Mouse (Mus musculus) heart, embryonic 12.5 days (tissue): ENCODE measurements around the gene Map3k5. TPM values are rescaled to one million over a fixed set of nuclear protein-coding genes. Genes with fewer than 3 reads are reported as not detected.

ENCODE experiments used
- ATAC-seq: fragments of 200-750 bp; cut with Nextera tagmentation; 2 replicates; pipeline ENCODE4 v1.8.0; 2017; ENCODE audit warnings: moderate TSS enrichment, moderate library complexity; ENCODE audit not compliant: insufficient number of reproducible peaks, low FRiP score
- H3K27ac ChIP-seq: fragments of 300-500 bp; sonication (generic); 2 replicates; pipeline ENCODE4 v1.5.1; 2016; ENCODE audit warnings: mild to moderate bottlenecking, moderate library complexity; ENCODE audit not compliant: poor library complexity, severe bottlenecking
- H3K27me3 ChIP-seq: fragments of 300-500 bp; sonication (generic); replicated peaks from 2 replicates; pipeline ENCODE4 v1.6.1; 2016; ENCODE audit warnings: mild to moderate bottlenecking, moderate library complexity
- H3K36me3 ChIP-seq: fragments of 300-500 bp; sonication (generic); 2 replicates; pipeline ENCODE4 v1.6.1; 2016; ENCODE audit warnings: mild to moderate bottlenecking, moderate library complexity
- H3K4me1 ChIP-seq: fragments of 300-500 bp; sonication (generic); replicated peaks from 2 replicates; pipeline ENCODE4 v1.6.1; 2016; ENCODE audit warnings: mild to moderate bottlenecking
- H3K4me2 ChIP-seq: fragments of 300-500 bp; sonication (generic); 2 replicates; pipeline ENCODE4 v1.6.1; 2016; ENCODE audit warnings: mild to moderate bottlenecking, moderate library complexity
- H3K4me3 ChIP-seq: fragments of 300-500 bp; sonication (generic); 2 replicates; pipeline ENCODE4 v1.5.1; 2016; ENCODE audit warnings: mild to moderate bottlenecking
- H3K9ac ChIP-seq: fragments of 300-500 bp; sonication (generic); 2 replicates; pipeline ENCODE4 v1.6.1; 2016; ENCODE audit warnings: mild to moderate bottlenecking, moderate library complexity
- H3K9me3 ChIP-seq: fragments of 300-500 bp; sonication (generic); replicated peaks from 2 replicates; pipeline ENCODE4 v1.6.1; 2016; ENCODE audit warnings: mild to moderate bottlenecking, moderate library complexity
- WGBS: fragments of 180-500 bp; shearing (Covaris S2); methylation state at CpG from one replicate; pipeline ENCODE4 v1.1.7; 2016; 5-methylcytosine and 5-hydroxymethylcytosine counted together
- polyA plus RNA-seq: library from polyadenylated mRNA; unstranded; fragments of >200 nt; fragmentation: Nextera tagmentation; extraction: Ambion mirVana; gene quantifications from 2 replicates; pipeline ENCODE4 v1.2.1, GENCODE M21; 2016

Gene Map3k5
- polyA plus RNA-seq, 1 experiment from 2014 or later: 4.8 TPM

DNA sequence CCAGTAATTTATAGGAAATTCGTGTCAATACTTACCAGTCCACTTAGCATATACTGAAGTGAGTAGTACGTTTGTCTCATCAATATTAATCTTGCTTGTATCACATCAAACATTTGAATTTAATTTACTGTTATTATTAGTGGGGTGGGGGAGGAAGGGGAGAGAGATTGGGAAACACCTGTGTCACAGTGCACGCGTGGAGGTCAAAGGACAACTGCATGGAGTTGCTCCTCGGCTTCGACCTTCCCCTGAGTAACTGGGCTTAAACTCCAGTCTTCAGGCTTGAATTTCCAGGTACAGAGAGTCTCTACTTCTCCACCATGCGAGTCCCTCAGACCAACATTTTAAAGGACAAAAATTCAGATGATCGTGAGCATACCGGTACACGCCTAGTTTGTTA is 13.2 kb downstream of the Map3k5 start:
- H3K4me2 ChIP-seq: no peak overlapping the region
- 90% methylated on average over 10 of the region's 10 CpGs for WGBS
- H3K4me1 ChIP-seq: 0 out of 2 replicates have a peak, but pooled peaks cover 8% of the 10 kb centered on the region
- no peaks in the 10 kb centered on the region for H3K9me3 ChIP-seq
- no peaks in the 10 kb centered on the region for H3K27me3 ChIP-seq
- H3K4me3 ChIP-seq: no peak overlapping the region
- H3K9ac ChIP-seq: no peak overlapping the region
- H3K36me3 ChIP-seq: no peaks in the 10 kb centered on the region
- H3K27ac ChIP-seq: no peak overlapping the region
- no peak for ATAC-seq

DNA sequence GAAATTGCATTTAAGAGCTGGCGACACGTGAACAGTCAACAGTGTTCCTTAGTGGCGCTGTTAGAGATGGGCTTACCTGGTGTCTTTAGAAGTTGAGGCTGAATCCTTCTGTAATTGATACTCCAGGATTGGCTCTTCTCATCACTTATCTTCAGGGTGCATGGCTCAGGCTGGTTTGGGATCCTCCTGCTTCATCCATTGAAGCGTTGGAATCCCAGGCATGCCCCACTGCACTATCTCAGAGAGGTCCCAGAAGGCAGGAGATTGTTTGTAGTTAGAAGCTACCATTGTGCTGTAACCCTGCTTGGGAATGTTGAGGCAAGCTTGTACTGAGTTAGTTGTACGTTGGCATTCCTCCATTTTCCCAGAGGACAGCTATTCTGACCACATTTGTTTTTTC is 13.6 kb downstream of the Map3k5 start:
- H3K27me3 ChIP-seq: no peaks in the 10 kb centered on the region
- H3K9ac ChIP-seq: no peak overlapping the region
- H3K4me3 ChIP-seq: no peak overlapping the region
- no peaks in the 10 kb centered on the region for H3K9me3 ChIP-seq
- H3K27ac ChIP-seq: no peak overlapping the region
- no peak for ATAC-seq
- H3K4me1 ChIP-seq: peaks cover 11% of the 10 kb centered on the region
- H3K36me3 ChIP-seq: no peaks in the 10 kb centered on the region
- 91% methylated on average over 5 of the region's 5 CpGs for WGBS
- no peak overlapping the region for H3K4me2 ChIP-seq

DNA sequence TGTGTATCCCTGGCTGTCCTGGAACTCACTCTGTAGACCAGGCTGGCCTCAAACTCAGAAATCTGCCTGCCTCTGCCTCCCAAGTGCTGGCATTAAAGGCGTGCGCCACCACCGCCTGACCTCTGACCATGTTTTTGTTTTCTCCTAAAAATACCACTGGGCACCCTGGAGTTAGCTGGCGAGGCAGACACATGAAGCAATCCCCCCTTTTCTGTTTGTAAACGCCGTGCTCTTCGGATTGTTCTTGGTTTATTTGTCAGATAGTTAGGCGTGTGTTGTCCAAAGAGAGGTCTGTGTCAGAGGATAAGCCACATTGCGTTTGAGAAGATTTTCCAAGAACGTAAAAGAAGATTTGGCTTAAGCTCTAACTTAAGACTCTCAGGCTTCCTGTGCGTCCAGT is 14.1 kb downstream of the Map3k5 start:
- H3K9ac ChIP-seq: no peak overlapping the region
- H3K9me3 ChIP-seq: no peaks in the 10 kb centered on the region
- H3K4me3 ChIP-seq: no peak overlapping the region
- ATAC-seq: no peak
- WGBS: 88% methylated on average over 11 of the region's 11 CpGs
- H3K4me2 ChIP-seq: no peak overlapping the region
- H3K27me3 ChIP-seq: no peaks in the 10 kb centered on the region
- H3K27ac ChIP-seq: no peak overlapping the region
- H3K36me3 ChIP-seq: no peaks in the 10 kb centered on the region
- H3K4me1 ChIP-seq: peaks cover 15% of the 10 kb centered on the region

DNA sequence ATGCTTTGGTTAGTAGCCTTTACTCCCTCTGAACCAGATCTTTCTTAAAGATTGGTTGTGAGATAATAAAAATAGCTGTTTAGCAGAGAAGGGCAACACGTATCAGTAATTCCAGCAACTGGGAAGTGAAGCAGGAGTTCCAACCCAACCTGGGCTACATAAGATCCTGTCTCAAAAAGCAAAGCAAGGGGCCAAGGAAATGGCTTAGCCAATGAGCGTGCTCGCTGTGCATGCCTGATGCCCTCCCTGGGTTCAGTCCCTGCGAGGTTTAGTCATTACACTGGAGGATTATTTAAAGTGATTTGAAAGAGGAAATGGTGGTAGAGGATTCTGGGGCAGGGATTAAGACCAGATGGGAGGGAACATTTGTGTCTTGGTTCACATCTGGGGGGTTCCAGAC is 14.8 kb downstream of the Map3k5 start:
- no peaks in the 10 kb centered on the region for H3K9me3 ChIP-seq
- H3K9ac ChIP-seq: no peak overlapping the region
- H3K27me3 ChIP-seq: no peaks in the 10 kb centered on the region
- no peaks in the 10 kb centered on the region for H3K36me3 ChIP-seq
- H3K4me1 ChIP-seq: peaks cover 18% of the 10 kb centered on the region
- no peak overlapping the region for H3K27ac ChIP-seq
- no peak for ATAC-seq
- no peak overlapping the region for H3K4me2 ChIP-seq
- 82% methylated on average over 4 of the region's 4 CpGs for WGBS
- no peak overlapping the region for H3K4me3 ChIP-seq

DNA sequence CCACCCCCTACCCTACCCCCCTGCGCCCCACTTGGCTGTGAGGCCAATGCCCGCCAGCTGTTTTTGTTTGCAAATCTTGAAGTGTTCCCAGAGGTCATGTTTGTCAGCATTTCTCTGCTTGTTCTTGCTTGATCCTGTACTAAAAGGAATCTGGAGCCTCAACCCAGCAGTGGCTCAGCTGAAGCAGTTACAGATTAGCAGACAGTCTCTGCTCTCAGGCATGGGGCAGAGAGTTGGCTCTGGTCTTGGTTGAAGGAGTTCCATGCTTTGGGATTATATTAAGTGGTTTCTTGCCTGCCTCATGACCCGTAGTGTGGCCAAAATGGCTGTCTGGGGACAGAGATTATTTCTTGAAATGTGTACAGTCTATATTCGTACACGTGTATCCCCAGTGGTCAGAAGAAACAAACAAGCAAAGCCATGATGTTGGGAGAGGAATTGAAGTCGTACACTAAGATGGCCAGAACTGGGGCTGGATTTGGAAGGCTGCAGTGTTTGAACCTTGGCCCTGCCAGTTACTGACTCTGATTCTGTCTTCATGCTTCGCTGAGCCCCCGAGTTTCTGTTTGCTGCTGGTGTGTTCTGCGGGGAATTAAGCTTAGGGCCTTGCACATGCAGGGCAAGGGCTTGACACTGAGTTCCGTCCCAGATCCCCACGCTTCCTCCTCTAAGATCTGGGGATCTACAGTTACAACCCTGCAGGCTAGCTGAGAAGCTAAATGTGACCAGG is 18.9 kb downstream of the Map3k5 start:
- ATAC-seq: no peak
- Histone ChIP-seq H3K4me2 (no peak overlapping the region), H3K9me3 (no peaks in the 10 kb centered on the region), H3K36me3 (no peaks in the 10 kb centered on the region), H3K9ac (no peak overlapping the region), H3K4me1 (peaks cover 55% of the 10 kb centered on the region), H3K27ac (no peak overlapping the region), H3K27me3 (0 out of 2 replicates have a peak, but pooled peaks cover 3% of the 10 kb centered on the region), H3K4me3 (no peak overlapping the region)
- WGBS: 83% methylated on average over 11 of the region's 11 CpGs

DNA sequence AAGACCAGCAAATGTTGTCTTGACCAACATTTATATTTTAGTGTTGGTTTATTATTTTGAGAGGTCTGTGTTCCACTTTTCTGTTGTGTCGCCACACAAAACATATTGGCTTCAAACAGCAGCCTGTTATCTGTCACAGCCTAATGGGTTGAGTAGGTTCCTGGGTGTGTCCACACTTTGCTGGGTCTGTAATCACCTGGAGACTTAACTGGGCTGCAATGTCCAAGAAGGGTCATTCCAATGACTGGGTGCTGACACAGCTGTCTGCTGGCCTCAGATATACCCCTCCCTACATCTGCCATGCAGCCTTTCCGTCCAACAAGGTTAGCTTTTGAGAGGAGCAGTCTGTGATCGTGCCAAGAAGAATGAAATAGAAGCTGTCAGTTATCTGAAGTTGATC is 20.3 kb downstream of the Map3k5 start:
- H3K9ac ChIP-seq: no peak overlapping the region
- no peak overlapping the region for H3K4me2 ChIP-seq
- H3K27me3 ChIP-seq: 0 out of 2 replicates have a peak, but pooled peaks cover 3% of the 10 kb centered on the region
- no peaks in the 10 kb centered on the region for H3K9me3 ChIP-seq
- ATAC-seq: no peak
- peaks cover 47% of the 10 kb centered on the region for H3K4me1 ChIP-seq
- 51% methylated on average over 3 of the region's 3 CpGs for WGBS
- H3K4me3 ChIP-seq: no peak overlapping the region
- H3K27ac ChIP-seq: no peak overlapping the region
- H3K36me3 ChIP-seq: no peaks in the 10 kb centered on the region

GRCm38 (mm10) chr10:19955817-19956216 is 21.5 kb downstream of the Map3k5 start:
- 74% methylated on average over 6 of the region's 6 CpGs for WGBS
- Histone ChIP-seq H3K4me1 (peaks cover 47% of the 10 kb centered on the region), H3K27ac (no peak overlapping the region), H3K36me3 (no peaks in the 10 kb centered on the region), H3K4me3 (no peak overlapping the region), H3K27me3 (0 out of 2 replicates have a peak, but pooled peaks cover 3% of the 10 kb centered on the region), H3K4me2 (no peak overlapping the region), H3K9ac (no peak overlapping the region), H3K9me3 (no peaks in the 10 kb centered on the region)
- no peak for ATAC-seq

DNA sequence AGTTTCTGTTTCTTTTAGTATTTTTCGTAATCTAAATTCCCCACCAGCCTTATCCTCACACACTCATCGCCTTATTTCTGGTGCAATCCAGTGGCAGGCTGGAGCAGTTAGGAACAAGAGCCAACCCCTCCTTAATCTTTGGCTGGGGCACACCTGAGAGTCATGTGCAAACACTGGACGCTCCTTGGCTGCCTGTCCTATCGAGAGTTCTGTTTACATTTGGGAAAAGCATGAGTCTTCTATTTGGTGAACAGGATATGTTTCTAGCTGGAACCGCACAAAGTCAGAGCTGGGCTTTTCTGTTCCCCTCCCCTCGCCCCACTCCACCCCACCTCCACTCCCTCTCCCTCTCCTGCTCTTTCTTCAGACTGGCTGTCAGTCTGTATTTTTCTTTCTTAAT is 22.5 kb downstream of the Map3k5 start:
- H3K4me2 ChIP-seq: 0 out of 2 replicates have a peak overlapping the region, but pooled peaks have one; percentile 5
- H3K27ac ChIP-seq: no peak overlapping the region
- WGBS: 42% methylated on average over 6 of the region's 6 CpGs
- H3K4me3 ChIP-seq: no peak overlapping the region
- no peaks in the 10 kb centered on the region for H3K36me3 ChIP-seq
- peaks cover 47% of the 10 kb centered on the region for H3K4me1 ChIP-seq
- no peak overlapping the region for H3K9ac ChIP-seq
- H3K9me3 ChIP-seq: no peaks in the 10 kb centered on the region
- H3K27me3 ChIP-seq: 0 out of 2 replicates have a peak, but pooled peaks cover 3% of the 10 kb centered on the region
- no peak for ATAC-seq

DNA sequence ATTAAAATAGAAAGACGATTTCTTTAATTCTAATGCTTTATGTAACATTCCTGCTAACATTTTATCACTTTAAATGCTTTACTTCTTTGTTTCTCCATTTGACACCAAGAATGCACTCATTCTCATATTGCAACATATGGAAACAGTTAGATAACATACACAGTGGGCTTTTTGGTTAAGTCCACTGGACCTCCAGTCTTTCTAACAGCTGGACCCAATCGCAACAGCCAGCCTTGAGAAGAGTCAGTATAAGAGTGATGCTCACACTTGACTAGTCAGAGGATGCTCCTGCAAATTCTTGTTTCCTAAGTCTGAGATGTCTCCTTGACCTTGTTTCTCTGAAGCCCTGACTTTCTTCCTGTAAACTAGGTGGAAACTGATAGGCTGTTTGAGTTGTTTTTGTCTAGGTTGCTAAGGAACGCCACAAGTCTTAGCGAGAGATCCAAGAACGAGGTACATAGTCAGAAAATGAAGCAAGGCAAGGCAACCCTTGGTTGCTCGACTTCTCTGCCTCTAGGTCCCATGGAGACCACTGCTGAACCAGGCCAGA is 26.6 kb downstream of the Map3k5 start:
- 76% methylated on average over 6 of the region's 6 CpGs for WGBS
- H3K9ac ChIP-seq: no peak overlapping the region
- H3K4me2 ChIP-seq: no peak overlapping the region
- no peak overlapping the region for H3K27ac ChIP-seq
- ATAC-seq: no peak
- peaks cover 32% of the 10 kb centered on the region for H3K4me1 ChIP-seq
- H3K27me3 ChIP-seq: no peaks in the 10 kb centered on the region
- H3K9me3 ChIP-seq: no peaks in the 10 kb centered on the region
- H3K36me3 ChIP-seq: no peaks in the 10 kb centered on the region
- no peak overlapping the region for H3K4me3 ChIP-seq

GRCm38 (mm10) chr10:19962746-19963145 is 28.5 kb downstream of the Map3k5 start:
- no peak for ATAC-seq
- 61% methylated on average over 4 of the region's 4 CpGs for WGBS
- Histone ChIP-seq H3K27me3 (no peaks in the 10 kb centered on the region), H3K4me1 (peaks cover 16% of the 10 kb centered on the region), H3K9ac (no peak overlapping the region), H3K9me3 (no peaks in the 10 kb centered on the region), H3K4me2 (no peak overlapping the region), H3K4me3 (no peak overlapping the region), H3K36me3 (no peaks in the 10 kb centered on the region), H3K27ac (no peak overlapping the region)

DNA sequence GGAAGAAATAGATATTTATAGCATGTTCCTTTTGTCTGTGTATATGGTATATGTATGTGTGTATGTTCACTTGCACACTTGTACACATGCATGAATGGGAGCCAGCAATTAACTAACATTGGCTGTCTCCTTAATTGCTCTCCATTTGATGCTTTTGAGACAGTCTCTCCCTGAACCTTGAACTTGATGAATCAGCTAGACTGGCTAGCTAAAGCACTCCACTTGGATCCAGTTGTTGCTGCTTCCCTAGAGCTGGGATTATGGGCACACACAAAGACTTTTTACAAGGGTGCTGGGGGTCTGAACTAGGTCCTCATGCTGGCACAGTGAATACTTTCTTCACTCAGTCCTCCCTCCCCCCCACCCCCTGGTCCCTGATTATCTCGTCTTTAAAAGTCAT is 28.9 kb downstream of the Map3k5 start:
- H3K4me1 ChIP-seq: peaks cover 13% of the 10 kb centered on the region
- H3K4me2 ChIP-seq: no peak overlapping the region
- H3K36me3 ChIP-seq: no peaks in the 10 kb centered on the region
- no peak overlapping the region for H3K9ac ChIP-seq
- no peak overlapping the region for H3K4me3 ChIP-seq
- H3K27me3 ChIP-seq: no peaks in the 10 kb centered on the region
- WGBS: 39% methylated on average over 1 of the region's 1 CpGs
- ATAC-seq: no peak
- H3K27ac ChIP-seq: no peak overlapping the region
- H3K9me3 ChIP-seq: no peaks in the 10 kb centered on the region

DNA sequence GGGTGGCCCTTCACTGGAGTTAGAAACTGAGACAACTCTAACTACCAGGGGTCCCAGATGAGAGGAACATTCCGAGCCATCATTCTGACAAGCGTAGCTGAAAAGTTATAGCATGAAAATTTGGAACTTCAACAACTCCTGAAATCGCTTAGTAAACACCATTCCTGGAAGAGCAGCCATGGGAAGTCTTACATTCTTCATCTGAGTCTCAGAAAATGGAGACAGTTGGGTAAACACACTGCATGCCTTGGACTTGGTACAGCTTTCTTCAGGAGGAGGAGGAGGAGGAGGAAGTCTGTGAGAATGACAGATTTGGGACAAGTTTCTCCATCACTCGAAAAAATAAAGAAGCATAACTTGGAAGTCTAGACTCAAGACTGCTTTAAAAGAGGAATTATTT is 29.8 kb downstream of the Map3k5 start:
- H3K4me2 ChIP-seq: no peak overlapping the region
- 90% methylated on average over 4 of the region's 4 CpGs for WGBS
- H3K9ac ChIP-seq: no peak overlapping the region
- no peak for ATAC-seq
- H3K9me3 ChIP-seq: no peaks in the 10 kb centered on the region
- H3K4me1 ChIP-seq: peaks cover 13% of the 10 kb centered on the region
- no peaks in the 10 kb centered on the region for H3K27me3 ChIP-seq
- H3K27ac ChIP-seq: no peak overlapping the region
- no peak overlapping the region for H3K4me3 ChIP-seq
- H3K36me3 ChIP-seq: no peaks in the 10 kb centered on the region
